ENCODE assay signal across 29 mouse cellular contexts in genomic region chr13:90252981-90253380, GRCm38 (mm10).
DNase-seq lines count a peak whose midpoint lies in the region; ATAC-seq and TF ChIP-seq lines count a peak whose summit lies in the region.
"Had no signal": no experiment of that assay in that cellular context is flagged by ENCODE, and none has a peak within 500 bp of the region (broad histone marks: within the 10 kb centered on the region; RNA-seq: fewer than 3 reads in every experiment).

No protein-coding gene starts in this region.

- no peak overlapping the region for H3K4me3 ChIP-seq in embryonic facial prominence, embryonic 10.5 days
- no peak overlapping the region for H3K4me3 ChIP-seq in limb, embryonic 11.5 days (ENCODE audit: low read depth, low read length)
- no peak overlapping the region for H3K4me3 ChIP-seq in stomach, postnatal 0 days (ENCODE audit: low read depth, low read length)
- H3K4me3 ChIP-seq: embryonic facial prominence, embryonic 13.5 days; erythroblast, embryonic 14.5 days; forebrain, embryonic 12.5 days; heart, embryonic 12.5 days; heart, embryonic 15.5 days; hindbrain, embryonic 10.5 days; hindbrain, embryonic 13.5 days had no signal

- H3K9me3 ChIP-seq in embryonic facial prominence, embryonic 10.5 days = no peaks in the 10 kb centered on the region
- no peaks in the 10 kb centered on the region for H3K9me3 ChIP-seq in limb, embryonic 11.5 days (ENCODE audit: control insufficient read depth, low read length)
- H3K9me3 ChIP-seq in stomach, postnatal 0 days (ENCODE audit: control insufficient read depth, low read length) = no peaks in the 10 kb centered on the region
- H3K9me3 ChIP-seq: embryonic facial prominence, embryonic 13.5 days; forebrain, embryonic 12.5 days; heart, embryonic 12.5 days; heart, embryonic 15.5 days; hindbrain, embryonic 10.5 days; hindbrain, embryonic 13.5 days had no signal

- H3K36me3 ChIP-seq in embryonic facial prominence, embryonic 10.5 days (replicated peaks) = no peaks in the 10 kb centered on the region
- no peaks in the 10 kb centered on the region for H3K36me3 ChIP-seq in limb, embryonic 11.5 days (ENCODE audit: control insufficient read depth, insufficient read depth, low read length)
- H3K36me3 ChIP-seq in stomach, postnatal 0 days (ENCODE audit: control insufficient read depth, insufficient read depth, low read length) = no peaks in the 10 kb centered on the region
- H3K36me3 ChIP-seq: embryonic facial prominence, embryonic 13.5 days; forebrain, embryonic 12.5 days; heart, embryonic 12.5 days; heart, embryonic 15.5 days; hindbrain, embryonic 10.5 days; hindbrain, embryonic 13.5 days had no signal

- no peaks in the 10 kb centered on the region for H3K27me3 ChIP-seq in embryonic facial prominence, embryonic 10.5 days (replicated peaks; ENCODE audit: low read depth, poor library complexity, severe bottlenecking)
- no peaks in the 10 kb centered on the region for H3K27me3 ChIP-seq in limb, embryonic 11.5 days (ENCODE audit: control insufficient read depth, insufficient read depth, low read length)
- no peaks in the 10 kb centered on the region for H3K27me3 ChIP-seq in stomach, postnatal 0 days (ENCODE audit: control insufficient read depth, insufficient read depth, low read length)
- H3K27me3 ChIP-seq: embryonic facial prominence, embryonic 13.5 days; forebrain, embryonic 12.5 days; heart, embryonic 12.5 days; heart, embryonic 15.5 days; hindbrain, embryonic 13.5 days had no signal

- no peak for TF ChIP-seq EP300 in stomach, postnatal 0 days (optimal IDR thresholded peaks at IDR 0.05)

- H3K27ac ChIP-seq in embryonic facial prominence, embryonic 10.5 days (replicated peaks) = no peak overlapping the region
- no peak overlapping the region for H3K27ac ChIP-seq in limb, embryonic 11.5 days (replicated peaks; ENCODE audit: low read depth, low read length)
- no peak overlapping the region for H3K27ac ChIP-seq in stomach, postnatal 0 days (replicated peaks)
- H3K27ac ChIP-seq: embryonic facial prominence, embryonic 13.5 days; forebrain, embryonic 12.5 days; heart, embryonic 15.5 days; hindbrain, embryonic 10.5 days; hindbrain, embryonic 13.5 days had no signal

- H3K4me2 ChIP-seq in limb, embryonic 11.5 days (ENCODE audit: low read depth, severe bottlenecking) = no peak overlapping the region
- H3K4me2 ChIP-seq in stomach, postnatal 0 days (replicated peaks; ENCODE audit: low read depth) = no peak overlapping the region
- H3K4me2 ChIP-seq: embryonic facial prominence, embryonic 13.5 days; forebrain, embryonic 12.5 days; heart, embryonic 12.5 days; heart, embryonic 15.5 days; hindbrain, embryonic 13.5 days had no signal

- no peak overlapping the region for H3K9ac ChIP-seq in limb, embryonic 11.5 days (ENCODE audit: low read length)
- no peak overlapping the region for H3K9ac ChIP-seq in stomach, postnatal 0 days (ENCODE audit: low read length)
- H3K9ac ChIP-seq: embryonic facial prominence, embryonic 13.5 days; forebrain, embryonic 12.5 days; heart, embryonic 12.5 days; heart, embryonic 15.5 days; hindbrain, embryonic 13.5 days had no signal

- DNase-seq in embryo, embryonic 10 days (ENCODE audit: low spot score) = peak; percentile 21
- DNase-seq in embryo, embryonic 9.5 days (ENCODE audit: extremely low spot score) = no peak
- DNase-seq in embryonic facial prominence, embryonic 10.5 days (ENCODE audit: low spot score) = peak; percentile 14
- DNase-seq in forelimb bud, embryonic 11.5 days (ENCODE audit: low read depth, low spot score) = peak; percentile 60
- peak; percentile 26 for DNase-seq in limb, embryonic 11.5 days (ENCODE audit: low spot score)
- no peak for DNase-seq in urinary bladder, adult 2 months (ENCODE audit: low spot score)
- DNase-seq in stomach, postnatal 0 days (ENCODE audit: low spot score) = no peak
- DNase-seq in ovary, postnatal 14 days (ENCODE audit: low spot score) = no peak
- DNase-seq: adrenal gland, adult 8-10 months; adrenal gland, postnatal 25 days; cerebellum, adult 18-20 months; cerebellum, adult 9-11 months; cerebellum, postnatal 25 days; gastrocnemius, postnatal 25 days; heart, adult 18-20 months; heart, postnatal 10 days; heart, postnatal 36 days had no signal

- no peak for TF ChIP-seq CTCF in stomach, postnatal 0 days (IDR thresholded peaks at IDR 0.05; ENCODE audit: low read depth)

- WGBS in embryonic facial prominence, embryonic 10.5 days = 20% methylated on average over 1 of the region's 1 CpGs
- WGBS in limb, embryonic 11.5 days = 3% methylated on average over 1 of the region's 1 CpGs
- 18% methylated on average over 1 of the region's 1 CpGs for WGBS in stomach, postnatal 0 days

- no peak for ATAC-seq in limb, embryonic 11.5 days (ENCODE audit: insufficient number of reproducible peaks, low FRiP score, low TSS enrichment, low read depth)
- ATAC-seq in stomach, postnatal 0 days (ENCODE audit: low FRiP score, low TSS enrichment) = no peak
- ATAC-seq: activated CD4-positive, CD25-positive, alpha-beta regulatory T cell, adult 4 months; forebrain, embryonic 16.5 days; hindbrain, embryonic 16.5 days; inflammation-experienced regulatory T-cells, adult 6 months; intestine, embryonic 16.5 days had no signal

- H3K4me1 ChIP-seq in embryonic facial prominence, embryonic 10.5 days = peaks cover 13% of the 10 kb centered on the region
- 0 out of 2 replicates have a peak, but pooled peaks cover 5% of the 10 kb centered on the region for H3K4me1 ChIP-seq in limb, embryonic 11.5 days (ENCODE audit: control insufficient read depth, insufficient read depth, low read length)
- no peaks in the 10 kb centered on the region for H3K4me1 ChIP-seq in stomach, postnatal 0 days (replicated peaks; ENCODE audit: control insufficient read depth, insufficient read depth)
- H3K4me1 ChIP-seq: forebrain, embryonic 12.5 days; heart, embryonic 12.5 days; heart, embryonic 15.5 days; hindbrain, embryonic 10.5 days; hindbrain, embryonic 13.5 days had no signal

Comparison
In these comparisons a context has a peak if more than half of its experiments do, and no peak if none do; other contexts are left out.
1. DNase-seq: peak in embryo, embryonic 10 days (single experiment), embryonic facial prominence, embryonic 10.5 days (single experiment), forelimb bud, embryonic 11.5 days (single experiment) and limb, embryonic 11.5 days (single experiment); none in embryo, embryonic 9.5 days (single experiment), urinary bladder, adult 2 months (single experiment), stomach, postnatal 0 days (single experiment) and ovary, postnatal 14 days (single experiment).